Mouse (Mus musculus) heart, postnatal 14 days (tissue): ENCODE results near the gene Gtf2f1. TPM values are rescaled to one million over a fixed set of nuclear protein-coding genes. Genes with fewer than 3 reads are reported as not detected.

Source experiments
- DNase-seq, 2 experiments: peaks; one replicate each; pipeline ENCODE4 v3.0.0; 2021 to 2022
- intact Hi-C: fragments of 180-260 bp; cut with DNase I; formaldehyde crosslinking; loops from one replicate; pipeline ENCODE4 v1.15.1; 2025
- total RNA-seq, 2 experiments: library from RNA; stranded (reverse); gene quantifications; 2 replicates each; pipeline ENCODE4 v1.2.3; 2021

The Gtf2f1 gene
- total RNA-seq, 2 experiments from 2014 or later, result 22.0 to 23.6 TPM

DNA sequence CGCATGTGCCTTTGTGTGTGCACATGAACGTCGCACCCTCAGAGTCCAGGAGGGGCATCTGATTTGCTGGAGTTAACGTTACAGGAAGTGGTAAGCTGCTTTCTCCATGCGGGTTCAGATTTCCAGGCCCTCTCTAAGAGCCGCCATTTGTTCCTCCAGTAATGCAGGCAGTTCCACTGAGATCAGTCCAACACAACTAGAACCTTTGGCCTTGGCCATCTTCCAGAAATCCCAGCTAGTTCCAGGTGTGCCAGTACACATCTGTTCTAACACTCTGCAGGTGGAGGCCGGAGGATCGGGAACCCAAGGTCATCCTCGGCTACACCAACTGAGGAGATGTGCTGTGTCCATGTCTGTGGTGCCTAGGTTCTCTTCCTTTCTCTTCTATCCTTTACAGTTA, 26.2 kb downstream of the Gtf2f1 start:
- intact Hi-C loops, result no loop called here
- no peak for DNase-seq

DNA sequence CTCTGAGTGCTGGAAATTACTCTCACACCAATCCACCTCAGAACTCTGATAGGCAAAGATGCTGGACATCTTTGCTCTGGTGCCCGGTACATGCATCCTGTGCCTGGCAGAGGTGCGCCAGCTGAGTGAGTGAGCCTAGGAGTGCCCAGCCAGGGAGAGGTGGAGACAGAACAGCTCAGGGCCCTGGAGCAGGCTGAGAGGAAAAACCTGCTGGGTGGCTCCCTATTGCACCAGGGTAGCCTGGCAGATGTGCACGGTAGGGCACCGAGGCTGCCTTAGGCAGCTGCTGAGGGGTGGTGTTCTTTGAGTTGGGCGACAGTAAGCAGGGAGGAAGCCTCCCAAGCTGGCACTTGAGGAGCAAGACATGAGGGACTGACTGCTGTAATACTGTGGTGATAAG, 29.1 kb downstream of the Gtf2f1 start, which contains the start of gene Acer1:
TSS of gene Acer1 (minus strand) at position 114 of the 400 bp plus-strand sequence.
- no peak for DNase-seq
- intact Hi-C loops, result no loop called here

DNA sequence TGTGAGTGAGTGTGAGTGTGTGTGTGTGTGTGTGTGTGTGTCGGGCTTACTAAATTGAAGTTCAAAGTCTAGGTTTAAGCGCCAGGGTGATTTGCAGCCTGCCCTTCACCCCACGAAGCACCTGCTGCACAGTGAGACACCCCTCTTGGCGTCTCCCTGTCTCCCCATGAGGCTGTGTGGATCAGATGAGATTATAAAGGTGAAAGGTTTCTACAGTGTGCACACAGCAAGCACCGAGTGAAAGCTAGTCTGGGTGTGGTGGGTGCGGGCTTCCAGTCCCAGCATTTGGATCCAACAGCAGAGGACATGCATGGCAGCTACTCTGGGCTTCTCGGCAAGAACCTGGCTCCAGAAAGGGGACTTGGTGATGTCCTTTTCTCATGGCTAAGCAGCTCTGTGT, 30.0 kb downstream of the Gtf2f1 start:
- intact Hi-C loops, result no loop called here
- DNase-seq, result no peak

- DNase-seq, result no peak
- intact Hi-C loops, result no loop called here
Measured at GRCm38 (mm10) chr17:56979524-56979923, 31.6 kb downstream of the Gtf2f1 start.

DNA sequence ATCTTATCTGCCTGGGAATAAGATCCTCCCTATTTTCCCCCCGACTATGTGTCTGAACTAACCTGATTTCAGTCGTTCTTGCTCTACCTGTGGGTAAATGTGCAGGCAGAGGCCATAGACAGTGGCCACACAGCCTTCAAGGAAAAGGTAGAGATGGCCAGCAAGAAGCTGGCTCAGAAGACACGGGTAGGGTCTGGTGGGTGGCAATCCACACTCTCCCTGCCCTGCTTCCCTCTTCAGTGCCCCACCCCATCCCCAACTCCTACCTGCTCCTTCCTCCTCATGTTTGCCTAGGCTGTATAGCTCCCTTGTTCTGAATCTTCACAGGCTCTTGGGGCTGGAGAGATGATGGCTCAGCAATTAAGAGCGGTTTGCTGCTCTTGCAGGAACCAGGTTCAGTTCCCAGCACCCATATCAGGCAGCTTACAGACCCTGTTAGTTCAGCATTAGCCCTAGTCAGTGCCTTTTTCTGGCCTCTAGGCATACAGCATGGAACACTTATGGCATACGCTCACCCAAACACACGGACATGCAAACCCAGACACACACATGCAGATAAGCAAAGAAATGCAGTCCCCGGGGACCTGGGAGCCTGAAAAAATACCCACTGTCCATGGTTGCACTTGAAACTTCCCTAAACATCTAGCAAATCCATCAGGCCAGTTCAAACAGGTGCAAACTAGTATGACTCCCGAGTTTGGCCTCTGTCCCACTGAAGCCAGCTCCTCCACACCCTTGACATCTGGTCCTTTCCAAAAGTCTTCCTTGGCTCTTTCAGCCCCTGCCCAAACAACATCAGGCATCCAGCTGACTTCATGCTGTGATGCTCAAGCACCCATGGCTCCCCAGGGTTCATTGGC, 34.3 kb downstream of the Gtf2f1 start:
- intact Hi-C loops, result no loop called here

GRCm38 (mm10) chr17:56975391-56975790, 35.7 kb downstream of the Gtf2f1 start:
- DNase-seq, result no peak
- intact Hi-C loops, result no loop called here

More for the DNA sequence above, 34.3 kb downstream of the Gtf2f1 start:
- DNase-seq, result no peak

DNA sequence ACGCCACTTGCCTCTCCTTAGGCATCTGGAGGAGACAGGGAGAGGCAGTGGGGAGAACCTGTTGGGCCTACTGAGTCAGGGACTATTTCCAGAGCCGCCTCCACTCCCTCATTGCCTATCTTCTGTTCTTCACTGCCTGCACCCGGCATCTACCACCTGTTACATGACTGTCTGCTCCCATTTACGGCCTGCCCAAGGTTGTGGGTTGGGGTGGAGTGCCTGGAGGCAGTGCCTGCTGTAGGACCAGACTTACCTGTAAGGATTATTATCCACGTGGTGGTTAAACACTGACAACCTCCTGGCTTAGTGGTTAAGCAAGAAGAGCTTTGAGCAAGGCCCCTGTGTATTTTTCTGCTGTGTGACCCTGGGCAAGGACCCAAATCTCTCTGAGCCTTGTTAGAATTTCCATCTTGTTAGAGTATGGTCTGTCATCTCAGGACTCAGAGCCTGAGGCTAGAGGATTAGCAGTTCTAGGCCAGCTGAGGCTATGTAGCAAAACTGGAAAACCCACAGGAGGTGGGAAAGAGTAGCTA, 36.3 kb downstream of the Gtf2f1 start:
- intact Hi-C loops, result no loop called here
- DNase-seq, result no peak

DNA sequence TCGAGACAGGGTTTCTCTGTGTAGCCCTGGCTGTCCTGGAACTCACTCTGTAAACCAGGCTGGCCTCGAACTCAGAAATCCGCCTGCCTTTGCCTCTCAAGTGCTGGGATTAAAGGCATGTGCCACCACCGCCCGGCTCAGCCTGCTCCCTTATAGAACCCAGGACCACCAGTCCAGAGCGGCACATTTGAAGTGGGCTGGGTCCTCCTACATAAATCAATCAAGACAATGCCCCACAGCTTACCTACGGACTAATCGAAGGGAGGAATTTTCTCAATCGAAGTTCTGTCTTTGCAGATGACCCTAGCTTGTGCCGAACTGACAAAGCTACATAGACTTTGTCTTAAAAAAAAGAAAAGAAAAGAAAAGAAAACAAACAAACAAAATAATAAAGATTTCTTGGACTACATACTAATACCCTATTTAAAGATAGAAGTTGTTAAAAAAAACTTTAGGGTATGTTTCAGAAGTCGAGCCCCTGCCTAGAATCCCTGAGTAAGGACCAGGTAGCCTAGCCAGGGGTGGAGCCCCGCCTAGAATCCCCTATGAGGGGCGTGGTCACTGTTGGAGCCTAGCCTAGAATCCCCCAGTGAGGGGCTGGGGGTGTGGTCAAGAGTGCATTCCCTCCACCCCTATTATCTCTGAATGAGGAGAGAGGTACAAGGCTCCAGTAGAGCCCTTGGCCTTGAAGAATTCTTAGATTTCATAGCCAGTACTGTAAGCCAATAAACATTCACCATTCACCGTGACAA, 37.0 kb downstream of the Gtf2f1 start:
- DNase-seq, result no peak
- intact Hi-C loops, result no loop called here

GRCm38 (mm10) chr17:56970081-56970480, 41.0 kb downstream of the Gtf2f1 start:
- no peak for DNase-seq
- intact Hi-C loops, result no loop called here

DNA sequence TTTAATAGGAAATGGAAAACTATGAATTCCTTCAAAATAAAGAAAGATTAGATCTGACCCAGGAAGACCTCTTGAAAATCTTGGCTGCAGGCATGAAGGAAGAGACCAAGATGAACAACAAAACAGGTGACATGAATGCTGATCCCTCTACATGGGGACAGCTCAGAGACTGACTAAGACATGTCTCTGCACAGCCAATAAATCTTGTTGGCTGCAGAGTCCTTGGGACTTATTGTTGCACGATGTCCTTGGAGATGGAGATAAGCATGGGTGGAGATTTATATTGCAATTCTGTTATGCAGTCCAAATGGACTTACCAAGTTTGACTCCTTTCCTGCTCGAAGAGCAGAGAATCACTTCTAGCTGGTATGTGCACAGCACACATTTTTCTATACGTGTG, 41.8 kb downstream of the Gtf2f1 start:
- intact Hi-C loops, result no loop called here
- DNase-seq, result no peak

DNA sequence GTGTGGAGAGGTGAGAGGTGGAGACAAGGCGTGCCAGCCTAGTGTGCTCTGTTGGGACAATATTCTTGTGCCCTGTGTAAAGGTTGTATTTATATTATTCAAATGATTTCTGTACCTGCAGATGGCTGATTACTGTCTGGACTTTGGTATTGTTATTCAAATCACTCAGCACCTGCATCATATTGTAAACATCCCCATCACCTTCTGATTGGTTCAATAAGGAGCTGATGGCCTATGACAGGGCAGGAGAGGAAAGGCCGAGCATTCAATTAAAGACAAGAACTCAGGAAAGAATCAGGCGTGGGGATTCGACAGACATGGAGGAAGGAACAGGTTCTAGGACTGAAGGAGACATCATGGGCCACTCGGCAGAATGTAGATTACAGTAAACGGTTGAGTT, 47.4 kb downstream of the Gtf2f1 start:
- intact Hi-C loops, result no loop called here
- no peak for DNase-seq

GRCm38 (mm10) chr17:56962642-56963405, 48.3 kb downstream of the Gtf2f1 start:
- intact Hi-C loops, result no loop called here
- no peak for DNase-seq

DNA sequence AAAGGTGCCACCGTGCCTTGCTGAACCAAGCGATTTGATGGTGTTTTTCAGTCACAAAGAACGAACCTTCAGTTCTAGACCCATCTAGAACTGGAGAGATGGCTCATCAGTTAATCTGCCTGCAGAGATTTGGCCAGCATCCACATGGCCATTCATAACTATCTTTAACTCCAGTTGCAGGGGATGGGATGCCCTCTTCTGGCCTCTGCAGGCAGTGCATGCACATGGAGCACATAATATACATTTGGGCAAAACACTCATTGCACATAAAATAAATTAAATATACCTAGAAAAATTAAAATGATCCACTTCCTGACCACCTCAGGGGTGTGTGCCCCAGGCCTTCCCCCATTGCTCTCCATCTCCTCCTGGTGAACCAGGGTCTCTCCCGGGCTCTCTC, 49.2 kb downstream of the Gtf2f1 start:
- intact Hi-C loops, result no loop called here
- no peak for DNase-seq

DNA sequence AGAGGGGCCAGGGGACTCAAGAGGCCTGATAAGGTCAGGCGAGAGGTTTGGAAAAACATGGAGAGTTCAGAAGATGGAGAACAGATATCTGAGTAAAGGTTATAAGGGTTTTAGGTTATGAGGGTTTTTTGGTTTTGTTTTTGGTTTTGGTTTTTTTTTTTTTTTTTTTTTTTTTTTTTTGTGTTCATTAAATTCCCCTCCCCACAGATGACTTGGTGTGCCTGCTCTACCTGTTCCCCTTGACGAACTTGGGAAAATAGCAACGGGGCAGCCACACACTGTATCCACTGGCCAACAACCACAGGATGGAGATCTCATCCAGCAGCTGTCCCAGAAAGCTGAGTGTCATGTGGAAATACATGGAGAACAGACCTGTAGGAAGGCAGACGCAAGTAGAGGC, 52.4 kb downstream of the Gtf2f1 start:
- no peak for DNase-seq
- intact Hi-C loops, result no loop called here

DNA sequence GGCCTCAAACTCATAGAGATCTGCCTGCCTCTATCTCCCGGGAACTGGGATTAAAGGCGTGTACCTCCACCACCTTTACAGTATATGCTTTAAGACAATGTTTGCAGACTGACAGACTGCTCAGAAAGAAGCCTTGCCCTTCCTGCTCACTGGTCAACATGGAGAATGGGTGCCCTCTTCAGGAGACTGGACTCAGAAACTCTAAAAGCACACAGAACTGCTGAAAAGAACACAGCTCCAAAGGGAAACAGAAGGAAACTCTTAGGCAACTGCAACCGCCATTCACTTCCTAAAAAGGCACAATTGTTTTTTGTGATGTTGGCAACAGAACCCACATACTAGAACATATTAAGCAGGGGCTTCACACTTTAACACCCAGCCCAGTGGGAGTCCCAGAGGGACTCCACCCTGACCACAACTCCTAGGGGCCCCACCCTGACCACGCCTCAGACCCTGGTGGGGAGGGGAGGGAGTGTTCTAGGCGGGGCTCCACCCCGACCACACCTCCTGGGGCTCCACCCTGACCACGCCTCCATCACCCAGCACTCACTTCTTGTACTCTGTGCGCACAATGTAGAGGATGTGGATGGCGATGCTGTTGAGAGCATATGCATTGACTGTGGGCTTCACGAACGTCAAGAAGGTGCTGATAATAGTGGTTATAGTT, 53.2 kb downstream of the Gtf2f1 start:
- peak; percentile 14 to 22 for DNase-seq
- intact Hi-C loops, result no loop called here

GRCm38 (mm10) chr17:56954871-56955270, 56.2 kb downstream of the Gtf2f1 start:
- intact Hi-C loops, result no loop called here

More at GRCm38 (mm10) chr17:56954871-56955270, 56.2 kb downstream of the Gtf2f1 start:
- DNase-seq, result no peak
